Mouse (Mus musculus) gastrocnemius, adult 2 months (tissue): ENCODE measurements at regions not wholly inside any gene's neighbourhood (a gene's known extent, or its start where the extent isn't known, plus 50 kb on each side); places are given as distances from the start of the nearest gene placed in this dataset.
A peak's percentile ranks its signal among the peaks of the same experiment; 100 is the strongest.

Experiments used
- DNase-seq: peaks from one replicate; pipeline ENCODE4 v3.0.0; 2022
- H3K27ac ChIP-seq: fragments of 200-600 bp; 2 replicates; pipeline ENCODE4 v1.8.1; 2022; ENCODE audit warnings: mild to moderate bottlenecking
- H3K4me3 ChIP-seq: fragments of 200-600 bp; 2 replicates; pipeline ENCODE4 v1.8.1; 2022; ENCODE audit warnings: mild to moderate bottlenecking, moderate library complexity
- CTCF ChIP-seq: fragments of 200-600 bp; IDR thresholded peaks from 2 replicates; pipeline ENCODE4 v1.8.1; 2022; ENCODE audit warnings: antibody characterized with exemption, mild to moderate bottlenecking, moderate library complexity
- intact Hi-C: fragments of 180-260 bp; cut with DNase I; formaldehyde crosslinking; loops from one replicate; pipeline ENCODE4 v1.15.1; 2025

DNA sequence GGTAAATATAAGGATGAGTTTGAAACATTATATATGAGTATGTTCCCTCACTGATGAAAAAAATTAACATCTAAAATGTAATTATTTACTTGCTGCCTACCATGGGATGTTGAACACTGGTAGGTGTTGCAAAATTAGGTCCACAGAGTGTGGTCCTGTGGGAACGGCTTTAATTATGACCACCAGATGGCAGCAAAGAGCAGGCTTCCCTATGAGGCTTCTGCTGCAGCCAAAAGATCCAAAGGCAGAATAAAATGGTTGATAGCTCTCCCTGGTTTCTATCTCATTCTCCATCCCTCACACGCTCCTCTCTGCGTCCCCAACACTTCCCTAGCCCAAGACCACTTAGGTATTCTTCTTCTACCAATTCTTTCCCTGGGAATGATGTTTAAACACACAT, 54.6 kb upstream of the Cit start:
- no peak overlapping the region for H3K4me3 ChIP-seq
- H3K27ac ChIP-seq, result no peak overlapping the region
- intact Hi-C loops, result loop anchor here (5.0 kb wide), 1 partner anchor 138 kb away; no protein-coding TSS in a partner anchor
- peak; percentile 96 for TF ChIP-seq CTCF
- peak; percentile 50 for DNase-seq
